Mouse (Mus musculus) heart, postnatal 25 days (tissue): ENCODE measurements around the gene Krt78. TPM values are rescaled to one million over a fixed set of nuclear protein-coding genes. Genes with fewer than 3 reads are reported as not detected.

ENCODE experiments used
- DNase-seq: peaks from one replicate; pipeline ENCODE4 v3.0.0; 2022; ENCODE audit warnings: low spot score
- intact Hi-C: fragments of 180-260 bp; cut with DNase I; formaldehyde crosslinking; loops from one replicate; pipeline ENCODE4 v1.15.1; 2025
- total RNA-seq, 2 experiments: library from RNA; stranded (reverse); gene quantifications; 2 replicates each; pipeline ENCODE4 v1.2.3; 2021

Gene Krt78
- total RNA-seq, 2 experiments from 2014 or later = not detected

DNA sequence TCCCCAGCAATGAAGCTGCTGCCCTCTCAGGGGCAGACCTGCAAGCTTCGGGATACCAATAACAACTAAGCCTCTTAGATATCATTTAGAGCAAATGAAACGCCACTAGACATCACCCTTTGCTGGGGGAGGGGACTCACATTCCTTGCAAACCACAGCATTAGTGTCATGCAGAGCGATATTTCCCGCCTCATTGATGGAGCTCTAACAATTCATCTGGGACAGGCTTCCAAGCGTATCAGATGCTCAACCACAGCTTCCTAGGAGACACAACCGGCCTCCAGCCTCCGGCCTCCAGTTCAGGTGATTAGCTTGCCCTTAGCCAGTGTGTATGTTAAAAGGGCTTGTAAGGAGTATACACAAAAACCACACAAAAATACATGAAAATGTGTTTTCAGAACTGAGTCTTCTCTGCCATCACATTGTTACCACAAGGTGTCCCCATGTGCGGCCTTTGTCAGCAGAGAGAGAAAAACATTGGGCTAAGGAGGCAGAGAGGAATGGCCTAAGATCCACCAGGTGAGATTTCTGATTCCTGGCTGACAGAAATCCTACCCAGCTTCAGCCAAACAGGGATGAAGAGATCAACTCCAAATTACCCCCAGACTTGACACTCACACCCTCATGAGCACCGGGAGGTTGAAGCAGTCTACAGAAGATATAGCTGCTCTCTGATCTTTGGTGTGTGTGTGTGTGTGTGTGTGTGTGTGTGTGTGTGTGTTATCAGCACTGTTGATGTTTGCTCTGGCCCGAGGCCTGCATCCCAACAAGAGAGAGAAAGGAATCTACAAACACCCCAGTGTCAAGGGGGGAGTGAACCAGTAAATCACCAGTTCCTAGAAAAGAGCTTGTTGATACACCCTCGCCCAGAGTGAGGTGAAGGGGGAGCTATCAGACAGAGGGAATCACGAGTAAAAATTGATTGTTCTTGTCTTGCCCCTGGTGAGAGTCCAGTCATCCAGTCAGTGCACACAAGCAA lies 51.6 kb downstream of the Krt78 start:
- DNase-seq = no peak
- intact Hi-C loops = no loop called here

Other genes with a start within 250 kb of the Krt78 start
- gene Krt5, start 241.4 kb downstream of the Krt78 start, total RNA-seq = not detected
- gene Krt71, start 211.2 kb downstream of the Krt78 start, total RNA-seq = not detected
- not detected for gene Krt72, start 167.8 kb downstream of the Krt78 start, total RNA-seq
- gene Krt73, start 151.9 kb downstream of the Krt78 start, total RNA-seq = not detected
- gene Krt2, start 136.1 kb downstream of the Krt78 start, total RNA-seq = not detected
- gene Krt1, start 103.5 kb downstream of the Krt78 start, total RNA-seq = not detected
- gene Krt77, start 84.6 kb downstream of the Krt78 start, total RNA-seq = not detected
- gene Krt76, start 61.4 kb downstream of the Krt78 start, total RNA-seq = not detected
- gene Krt4, start 29.6 kb downstream of the Krt78 start, total RNA-seq = not detected
- gene Krt79, start 14.0 kb downstream of the Krt78 start, total RNA-seq = not detected
- 1 to 10 TPM; 2.5 to 2.7 TPM for gene Krt8, start 50.2 kb upstream of the Krt78 start, total RNA-seq
- gene Krt18, start 73.9 kb upstream of the Krt78 start, total RNA-seq = 1 to 10 TPM; 3.7 to 4.9 TPM
- gene Eif4b, start 119.5 kb upstream of the Krt78 start, total RNA-seq = 100 to 1,000 TPM; 131 to 144 TPM
- 100 to 1,000 TPM in 1 of 2 experiments, 10 to 100 TPM in 1; 98.6 to 118 TPM for gene Tns2, start 146.1 kb upstream of the Krt78 start, total RNA-seq
- gene Spryd3, start 181.9 kb upstream of the Krt78 start, total RNA-seq = 10 to 100 TPM; 13.2 to 15.1 TPM
- 10 to 100 TPM; 38.3 to 43.6 TPM for gene Igfbp6, start 190.1 kb upstream of the Krt78 start, total RNA-seq
- under 1 TPM in 1 of 2 experiments, not detected in 1; 0.11 TPM for gene Soat2, start 196.2 kb upstream of the Krt78 start, total RNA-seq
- gene Zfp740, start 249.0 kb upstream of the Krt78 start, total RNA-seq = 10 to 100 TPM; 34.0 to 35.2 TPM